8 mouse cellular contexts compared by ENCODE assay signal in the genomic region with DNA sequence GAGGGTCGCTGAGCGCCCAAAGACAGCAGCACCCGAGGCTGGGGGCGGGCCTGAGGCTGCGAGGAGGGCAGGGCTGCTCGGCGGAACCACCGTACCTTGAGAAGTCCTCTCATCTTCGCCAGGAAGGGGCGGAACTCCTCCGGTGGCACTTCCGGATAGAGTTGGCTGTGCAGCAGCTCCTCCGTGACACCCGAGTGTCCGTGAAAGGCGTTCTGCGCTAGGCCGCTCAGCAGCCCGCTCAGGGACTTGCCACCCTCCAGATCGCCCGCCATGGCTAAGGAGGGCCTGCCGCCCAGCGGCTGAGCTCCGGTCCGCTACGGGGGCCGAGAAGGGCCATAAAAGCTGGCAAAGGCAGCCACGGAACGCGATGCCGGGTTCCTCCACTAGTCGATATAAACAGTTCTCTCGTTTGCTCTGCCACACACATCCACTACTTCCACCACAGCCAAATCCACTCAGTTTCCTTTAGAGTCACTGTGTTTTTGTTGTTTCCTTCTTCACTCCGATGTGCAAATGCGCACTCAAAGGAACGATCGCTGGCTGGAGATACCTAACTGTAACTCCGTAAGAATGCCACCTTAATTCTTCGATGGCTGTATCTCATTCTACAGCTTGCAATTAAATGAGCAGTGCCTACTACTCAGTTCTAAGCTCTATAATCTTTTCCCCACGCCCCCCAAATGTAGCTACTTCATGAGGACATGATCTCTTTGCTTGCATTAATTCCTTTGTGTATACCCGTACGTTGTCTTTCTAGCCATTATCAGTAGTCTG. TPM values are rescaled to one million over a fixed set of nuclear protein-coding genes. Genes with fewer than 3 reads are reported as not detected.
DNase-seq lines count a peak whose midpoint lies in the region; ATAC-seq and TF ChIP-seq lines count a peak whose summit lies in the region.

Gene Gm28048 (minus strand): TSS at position 107 of the 774 bp plus-strand sequence.
Gene Commd1 (minus strand): TSS at position 399 of the 774 bp plus-strand sequence.

- 4% methylated on average over 42 of the region's 42 CpGs for WGBS in forebrain, embryonic 10.5 days
- WGBS in heart, embryonic 16.5 days, result 2% methylated on average over 42 of the region's 42 CpGs
- 2% methylated on average over 42 of the region's 42 CpGs for WGBS in liver, embryonic 16.5 days (ENCODE audit: insufficient replicate concordance)
- WGBS in neural tube, embryonic 13.5 days, result 4% methylated on average over 41 of the region's 42 CpGs

- no peaks in the 10 kb centered on the region for H3K9me3 ChIP-seq in forebrain, embryonic 10.5 days
- no peaks in the 10 kb centered on the region for H3K9me3 ChIP-seq in heart, embryonic 16.5 days (replicated peaks; ENCODE audit: control insufficient read depth, low read length)
- H3K9me3 ChIP-seq in liver, embryonic 16.5 days (replicated peaks; ENCODE audit: control insufficient read depth, low read length), result no peaks in the 10 kb centered on the region
- H3K9me3 ChIP-seq in neural tube, embryonic 13.5 days, result no peaks in the 10 kb centered on the region

- H3K27ac ChIP-seq in forebrain, embryonic 10.5 days, result peak within 1 kb of the TSS; percentile 94
- H3K27ac ChIP-seq in heart, embryonic 16.5 days (ENCODE audit: low read length), result peak within 1 kb of the TSS; percentile 98
- peak within 1 kb of the TSS; percentile 98 for H3K27ac ChIP-seq in liver, embryonic 16.5 days (ENCODE audit: low read length)
- H3K27ac ChIP-seq in neural tube, embryonic 13.5 days (replicated peaks), result peak within 1 kb of the TSS; percentile 95
- peak within 1 kb of the TSS; percentile 81 for H3K27ac ChIP-seq in testis, adult 2 months (ENCODE audit: control insufficient read depth, insufficient read depth, low read depth, low read length)

- peak; percentile 91 for ATAC-seq in heart, embryonic 16.5 days (replicated peaks; ENCODE audit: extremely low read depth, insufficient read depth, low FRiP score)
- peak; percentile 89 for ATAC-seq in liver, embryonic 16.5 days (ENCODE audit: low read depth)
- ATAC-seq in neural tube, embryonic 13.5 days (ENCODE audit: low read depth), result peak; percentile 95

- peak within 1 kb of the TSS; percentile 87 for H3K9ac ChIP-seq in heart, embryonic 16.5 days (ENCODE audit: low read length)
- H3K9ac ChIP-seq in liver, embryonic 16.5 days (ENCODE audit: low read depth, low read length), result peak within 1 kb of the TSS; percentile 78
- H3K9ac ChIP-seq in neural tube, embryonic 13.5 days, result peak within 1 kb of the TSS; percentile 78

- H3K4me2 ChIP-seq in heart, embryonic 16.5 days (ENCODE audit: low read depth, low read length), result peak within 1 kb of the TSS; percentile 89
- H3K4me2 ChIP-seq in liver, embryonic 16.5 days (ENCODE audit: low read depth, low read length), result peak within 1 kb of the TSS; percentile 64
- H3K4me2 ChIP-seq in neural tube, embryonic 13.5 days, result peak within 1 kb of the TSS; percentile 84

- peak; percentile 85 for TF ChIP-seq POLR2A in testis, adult 2 months (IDR thresholded peaks at IDR 0.05; ENCODE audit: control insufficient read depth, low read depth, low read length)

- TF ChIP-seq CTCF in testis, adult 2 months (IDR thresholded peaks at IDR 0.05; ENCODE audit: control insufficient read depth, insufficient read depth, insufficient replicate concordance, low read depth, low read length), result peak; percentile 21; the same call in 1 of the 2 replicates

- peaks cover 19% of the 10 kb centered on the region for H3K36me3 ChIP-seq in forebrain, embryonic 10.5 days (replicated peaks)
- no peaks in the 10 kb centered on the region for H3K36me3 ChIP-seq in heart, embryonic 16.5 days (ENCODE audit: control insufficient read depth, insufficient read depth)
- peaks cover 5% of the 10 kb centered on the region; the same call in 1 of the 2 replicates for H3K36me3 ChIP-seq in liver, embryonic 16.5 days (ENCODE audit: control insufficient read depth, insufficient read depth)
- H3K36me3 ChIP-seq in neural tube, embryonic 13.5 days, result peaks cover 12% of the 10 kb centered on the region
- no peaks in the 10 kb centered on the region for H3K36me3 ChIP-seq in testis, adult 2 months (ENCODE audit: control insufficient read depth, insufficient read depth, low read length)

- no peaks in the 10 kb centered on the region for H3K27me3 ChIP-seq in forebrain, embryonic 10.5 days (ENCODE audit: poor library complexity, severe bottlenecking)
- no peaks in the 10 kb centered on the region for H3K27me3 ChIP-seq in heart, embryonic 16.5 days (ENCODE audit: control insufficient read depth, insufficient read depth, low read length)
- no peaks in the 10 kb centered on the region for H3K27me3 ChIP-seq in liver, embryonic 16.5 days (ENCODE audit: control insufficient read depth, insufficient read depth, low read depth, low read length)
- H3K27me3 ChIP-seq in neural tube, embryonic 13.5 days, result no peaks in the 10 kb centered on the region
- no peaks in the 10 kb centered on the region for H3K27me3 ChIP-seq in testis, adult 2 months (ENCODE audit: control insufficient read depth, insufficient read depth, low read length)

- peak within 1 kb of the TSS; percentile 80 for H3K4me3 ChIP-seq in forebrain, embryonic 10.5 days
- H3K4me3 ChIP-seq in heart, embryonic 16.5 days (ENCODE audit: low read length), result peak within 1 kb of the TSS; percentile 74
- peak within 1 kb of the TSS; percentile 76 for H3K4me3 ChIP-seq in liver, embryonic 16.5 days (ENCODE audit: low read depth, low read length)
- H3K4me3 ChIP-seq in neural tube, embryonic 13.5 days, result peak within 1 kb of the TSS; percentile 65
- peak within 1 kb of the TSS; percentile 93 for H3K4me3 ChIP-seq in testis, adult 2 months (ENCODE audit: control insufficient read depth, low read depth, low read length)

- peak; percentile 93 to 96 for DNase-seq in CD8-positive naive resting alpha-beta T cell, adult 2 months (ENCODE audit: low read depth in 2 of 2, low spot score in 2 of 2)
- peak; percentile 88 for DNase-seq in c-Kit-positive CD71-negative TER-119-negative erythroid progenitor cells, embryonic 14.5 days (ENCODE audit: low read depth)
- peak; percentile 94 for DNase-seq in forebrain, embryonic 10.5 days (ENCODE audit: extremely low spot score, low spot score)
- peak; percentile 96 to 99 for DNase-seq in kidney, postnatal 36 days

- peaks cover 26% of the 10 kb centered on the region for H3K4me1 ChIP-seq in forebrain, embryonic 10.5 days
- H3K4me1 ChIP-seq in heart, embryonic 16.5 days (ENCODE audit: control insufficient read depth, insufficient read depth, low read length), result peaks cover 15% of the 10 kb centered on the region
- peaks cover 17% of the 10 kb centered on the region for H3K4me1 ChIP-seq in liver, embryonic 16.5 days (ENCODE audit: control insufficient read depth, low read depth, low read length)
- peaks cover 46% of the 10 kb centered on the region for H3K4me1 ChIP-seq in neural tube, embryonic 13.5 days (replicated peaks)
- H3K4me1 ChIP-seq in testis, adult 2 months (ENCODE audit: control insufficient read depth, insufficient read depth, low read length), result peaks cover 8% of the 10 kb centered on the region

RNA-seq across cellular contexts. Expression of gene Gm28048, which starts in this region (rescaled TPM):
- 4.3 and 4.4 TPM in 2 replicates for polyA plus RNA-seq in forebrain, embryonic 10.5 days (2016; fragmentation: Nextera tagmentation; extraction: Ambion mirVana)
- 10.7 and 15.8 TPM in 2 replicates for polyA plus RNA-seq in heart, embryonic 16.5 days (2015; fragmentation: Nextera tagmentation; extraction: Ambion mirVana)
- 6.4 and 8.8 TPM in 2 replicates for polyA plus RNA-seq in liver, embryonic 16.5 days (2015; fragmentation: Nextera tagmentation; extraction: Ambion mirVana)
- polyA plus RNA-seq in neural tube, embryonic 13.5 days (2015; fragmentation: Nextera tagmentation; extraction: Ambion mirVana), result 6.7 and 7.4 TPM in 2 replicates
- polyA plus RNA-seq in testis, adult 2 months (2012; rRNA removed), result 0.91 TPM in 1 of 2 replicates, not detected in the other

RNA-seq across cellular contexts. Expression of gene Commd1, which starts in this region (rescaled TPM):
- 385 and 388 TPM in 2 replicates for polyA plus RNA-seq in forebrain, embryonic 10.5 days (2016; fragmentation: Nextera tagmentation; extraction: Ambion mirVana)
- 333 and 350 TPM in 2 replicates for polyA plus RNA-seq in heart, embryonic 16.5 days (2015; fragmentation: Nextera tagmentation; extraction: Ambion mirVana)
- polyA plus RNA-seq in liver, embryonic 16.5 days (2015; fragmentation: Nextera tagmentation; extraction: Ambion mirVana), result 165 and 171 TPM in 2 replicates
- polyA plus RNA-seq in neural tube, embryonic 13.5 days (2015; fragmentation: Nextera tagmentation; extraction: Ambion mirVana), result 302 and 308 TPM in 2 replicates
- 81.6 and 82.8 TPM in 2 replicates for polyA plus RNA-seq in testis, adult 2 months (2012; rRNA removed)

Comparison
In these comparisons a context has a peak if more than half of its experiments do, and no peak if none do; other contexts are left out.
1. Peak in every context shown above with its lines: DNase-seq, ATAC-seq, H3K4me3 ChIP-seq and H3K27ac ChIP-seq.